Mouse (Mus musculus) limb, embryonic 10.5 days (tissue): ENCODE measurements at regions not wholly inside any gene's neighbourhood (a gene's known extent, or its start where the extent isn't known, plus 50 kb on each side); places are given as distances from the start of the nearest gene placed in this dataset.

Source experiments
- DNase-seq: peaks from one replicate; pipeline ENCODE4 v3.0.0-alpha.2; 2017; ENCODE audit warnings: low spot score
- H3K27ac ChIP-seq: fragments of 300-500 bp; sonication (generic); 2 replicates; pipeline ENCODE4 v1.5.1; 2016; ENCODE audit warnings: mild to moderate bottlenecking
- H3K27me3 ChIP-seq: fragments of 300-500 bp; sonication (generic); 2 replicates; pipeline ENCODE4 v1.6.1; 2016; ENCODE audit warnings: low read depth, mild to moderate bottlenecking; ENCODE audit not compliant: poor library complexity, severe bottlenecking
- H3K36me3 ChIP-seq: fragments of 300-500 bp; sonication (generic); 2 replicates; pipeline ENCODE4 v1.6.1; 2016; ENCODE audit warnings: mild to moderate bottlenecking, moderate library complexity
- H3K4me1 ChIP-seq: fragments of 300-500 bp; sonication (generic); 2 replicates; pipeline ENCODE4 v1.6.1; 2016
- H3K4me3 ChIP-seq: fragments of 300-500 bp; sonication (generic); 2 replicates; pipeline ENCODE4 v1.5.1; 2016; ENCODE audit warnings: mild to moderate bottlenecking, moderate library complexity
- H3K9me3 ChIP-seq: fragments of 300-500 bp; sonication (generic); replicated peaks from 2 replicates; pipeline ENCODE4 v1.6.1; 2016; ENCODE audit warnings: mild to moderate bottlenecking
- WGBS: fragments of 180-500 bp; shearing (Covaris S2); methylation state at CpG from one replicate; pipeline ENCODE4 v1.1.7; 2016; 5-methylcytosine and 5-hydroxymethylcytosine counted together

- H3K9me3 ChIP-seq: no peaks in the 10 kb centered on the region
- no peaks in the 10 kb centered on the region for H3K27me3 ChIP-seq
- no peak for DNase-seq
- no peak overlapping the region for H3K4me3 ChIP-seq
- no peak overlapping the region for H3K27ac ChIP-seq
- H3K4me1 ChIP-seq: no peaks in the 10 kb centered on the region
- H3K36me3 ChIP-seq: no peaks in the 10 kb centered on the region
- WGBS: 94% methylated on average over 3 of the region's 3 CpGs
Measured at GRCm38 (mm10) chr3:9920331-9920730, 167.6 kb upstream of the Gm9833 start.

GRCm38 (mm10) chr3:9921730-9922129 is 166.2 kb upstream of the Gm9833 start:
- no peak for DNase-seq
- Histone ChIP-seq H3K27me3 (no peaks in the 10 kb centered on the region), H3K27ac (no peak overlapping the region), H3K9me3 (no peaks in the 10 kb centered on the region), H3K4me3 (no peak overlapping the region), H3K36me3 (no peaks in the 10 kb centered on the region), H3K4me1 (no peaks in the 10 kb centered on the region)
- 87% methylated on average over 1 of the region's 1 CpGs for WGBS

DNA sequence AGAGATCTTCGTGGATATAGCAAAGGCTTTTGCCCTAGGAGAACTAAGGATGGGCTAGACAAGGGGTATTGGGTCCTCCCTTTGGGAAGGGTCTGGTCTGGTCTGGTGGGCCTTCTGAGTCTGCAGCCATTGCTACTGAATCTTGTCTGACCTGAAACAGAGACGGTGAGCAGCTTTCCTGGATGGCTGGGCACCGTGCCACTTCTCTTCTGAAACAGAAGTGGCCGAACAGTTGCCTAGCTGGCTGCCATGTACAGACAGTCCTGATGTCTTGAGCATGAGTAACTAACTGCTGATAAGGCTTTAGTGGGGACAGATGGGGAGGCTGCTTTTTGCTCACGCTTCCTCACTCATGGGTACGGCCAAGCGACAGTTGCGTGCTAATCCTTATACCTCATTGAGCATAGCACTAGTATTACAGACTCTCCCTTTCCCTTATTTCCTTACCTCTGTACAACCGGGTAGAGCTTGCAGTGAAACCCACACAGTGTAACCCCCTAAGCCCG is 165.3 kb upstream of the Gm9833 start:
- WGBS: 93% methylated on average over 10 of the region's 10 CpGs
- DNase-seq: no peak
- no peak overlapping the region for H3K4me3 ChIP-seq
- H3K27me3 ChIP-seq: no peaks in the 10 kb centered on the region
- no peaks in the 10 kb centered on the region for H3K9me3 ChIP-seq
- no peaks in the 10 kb centered on the region for H3K36me3 ChIP-seq
- no peaks in the 10 kb centered on the region for H3K4me1 ChIP-seq
- H3K27ac ChIP-seq: no peak overlapping the region

DNA sequence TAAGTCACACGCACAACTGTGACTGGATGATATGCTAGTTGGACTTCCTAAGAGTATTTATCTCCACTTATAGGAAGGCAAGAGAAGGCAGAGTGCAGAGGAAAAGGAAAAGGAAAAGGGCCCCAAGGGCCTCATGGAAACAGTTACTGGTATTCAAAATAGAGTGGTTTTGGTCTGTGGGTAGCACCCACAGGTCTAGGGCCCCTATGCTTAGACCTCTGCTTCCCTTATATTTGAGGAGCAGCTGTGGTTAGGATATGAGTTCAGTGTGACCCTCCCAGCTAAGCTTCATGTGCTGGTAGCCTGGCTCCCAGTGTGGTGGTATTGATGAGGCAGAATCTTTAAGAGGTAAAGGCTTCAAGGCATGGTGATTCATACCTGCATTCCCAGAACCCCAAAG is 163.3 kb upstream of the Gm9833 start:
- Histone ChIP-seq H3K9me3 (no peaks in the 10 kb centered on the region), H3K4me1 (no peaks in the 10 kb centered on the region), H3K36me3 (no peaks in the 10 kb centered on the region), H3K27me3 (no peaks in the 10 kb centered on the region), H3K4me3 (no peak overlapping the region), H3K27ac (no peak overlapping the region)
- DNase-seq: no peak
- 95% methylated on average over 1 of the region's 1 CpGs for WGBS

- 82% methylated on average over 8 of the region's 8 CpGs for WGBS
- no peak overlapping the region for H3K27ac ChIP-seq
- H3K9me3 ChIP-seq: no peaks in the 10 kb centered on the region
- no peaks in the 10 kb centered on the region for H3K27me3 ChIP-seq
- no peaks in the 10 kb centered on the region for H3K36me3 ChIP-seq
- H3K4me1 ChIP-seq: peaks cover under 1% of the 10 kb centered on the region
- peak; percentile 24 for DNase-seq
- H3K4me3 ChIP-seq: no peak overlapping the region
Measured at GRCm38 (mm10) chr3:9936853-9937441, 151.0 kb upstream of the Gm9833 start.

- H3K36me3 ChIP-seq: no peaks in the 10 kb centered on the region
- no peaks in the 10 kb centered on the region; the same call in 1 of the 2 replicates for H3K4me1 ChIP-seq
- DNase-seq: peak; percentile 22
- 48% methylated on average over 1 of the region's 1 CpGs for WGBS
- H3K27ac ChIP-seq: no peak overlapping the region
- no peaks in the 10 kb centered on the region for H3K27me3 ChIP-seq
- H3K4me3 ChIP-seq: no peak overlapping the region
- H3K9me3 ChIP-seq: no peaks in the 10 kb centered on the region
Measured at GRCm38 (mm10) chr3:9938651-9939050, 149.3 kb upstream of the Gm9833 start.

- no peak overlapping the region for H3K27ac ChIP-seq
- H3K27me3 ChIP-seq: no peaks in the 10 kb centered on the region
- WGBS: 90% methylated on average over 5 of the region's 5 CpGs
- peaks cover 3% of the 10 kb centered on the region; the same call in 1 of the 2 replicates for H3K4me1 ChIP-seq
- H3K36me3 ChIP-seq: no peaks in the 10 kb centered on the region
- H3K9me3 ChIP-seq: no peaks in the 10 kb centered on the region
- no peak for DNase-seq
- H3K4me3 ChIP-seq: no peak overlapping the region
Measured at GRCm38 (mm10) chr3:9942631-9943030, 145.3 kb upstream of the Gm9833 start.

DNA sequence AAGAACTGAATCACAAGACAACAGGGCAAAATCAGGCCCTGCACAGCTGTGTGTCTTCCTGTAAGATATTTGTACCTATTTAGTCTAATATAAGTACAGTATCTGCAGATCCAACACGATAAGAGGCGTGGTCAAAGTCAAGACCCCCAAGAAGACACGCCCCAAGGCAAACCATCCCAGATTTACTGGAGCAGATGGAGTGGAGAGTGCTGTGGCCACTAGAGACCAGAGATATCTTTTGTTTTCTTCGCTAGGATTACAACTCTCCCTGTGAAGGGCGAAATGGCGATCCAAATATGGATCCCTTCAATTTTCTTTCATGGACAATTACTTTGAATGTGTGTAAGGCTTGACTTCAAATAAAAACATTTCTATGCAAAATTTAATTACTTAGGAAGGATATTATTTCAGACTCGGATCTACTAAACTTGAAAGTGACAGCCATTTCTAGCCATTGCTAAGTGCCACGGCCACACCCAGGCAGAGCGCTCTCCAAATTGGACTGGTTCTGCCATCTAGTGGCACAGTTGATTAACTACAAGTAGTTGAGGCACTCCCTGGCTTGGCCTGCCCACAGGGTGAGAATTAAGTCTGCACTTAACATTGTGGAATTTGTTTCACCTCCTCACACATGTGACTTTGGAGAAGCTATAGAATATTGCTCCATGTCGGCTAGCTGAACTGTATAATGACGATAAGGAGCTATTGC is 140.4 kb upstream of the Gm9833 start:
- WGBS: 57% methylated on average over 11 of the region's 11 CpGs
- no peaks in the 10 kb centered on the region for H3K27me3 ChIP-seq

GRCm38 (mm10) chr3:9948114-9948513 is 139.8 kb upstream of the Gm9833 start:
- no peaks in the 10 kb centered on the region for H3K9me3 ChIP-seq
- no peak for DNase-seq
- WGBS: 77% methylated on average over 7 of the region's 7 CpGs
- no peaks in the 10 kb centered on the region for H3K27me3 ChIP-seq
- no peaks in the 10 kb centered on the region for H3K36me3 ChIP-seq
- H3K27ac ChIP-seq: no peak overlapping the region
- H3K4me1 ChIP-seq: peaks cover 3% of the 10 kb centered on the region; the same call in 1 of the 2 replicates
- no peak overlapping the region for H3K4me3 ChIP-seq

More for the DNA sequence above, 140.4 kb upstream of the Gm9833 start:
- Histone ChIP-seq H3K9me3 (no peaks in the 10 kb centered on the region), H3K4me3 (no peak overlapping the region), H3K4me1 (peaks cover 3% of the 10 kb centered on the region; the same call in 1 of the 2 replicates), H3K27ac (no peak overlapping the region), H3K36me3 (no peaks in the 10 kb centered on the region)
- peak; percentile 66 for DNase-seq

GRCm38 (mm10) chr3:9957870-9958269 is 130.0 kb upstream of the Gm9833 start:
- Histone ChIP-seq H3K27ac (no peak overlapping the region), H3K9me3 (no peaks in the 10 kb centered on the region), H3K27me3 (no peaks in the 10 kb centered on the region), H3K4me3 (no peak overlapping the region), H3K36me3 (no peaks in the 10 kb centered on the region), H3K4me1 (no peaks in the 10 kb centered on the region)
- DNase-seq: peak; percentile 15
- 89% methylated on average over 3 of the region's 3 CpGs for WGBS

GRCm38 (mm10) chr3:9959716-9960661 is 127.9 kb upstream of the Gm9833 start:
- no peak overlapping the region for H3K4me3 ChIP-seq
- no peaks in the 10 kb centered on the region for H3K27me3 ChIP-seq
- no peak overlapping the region for H3K27ac ChIP-seq
- H3K4me1 ChIP-seq: no peaks in the 10 kb centered on the region
- no peaks in the 10 kb centered on the region for H3K36me3 ChIP-seq
- no peaks in the 10 kb centered on the region for H3K9me3 ChIP-seq
- WGBS: 94% methylated on average over 37 of the region's 37 CpGs
- DNase-seq: peak; percentile 30

DNA sequence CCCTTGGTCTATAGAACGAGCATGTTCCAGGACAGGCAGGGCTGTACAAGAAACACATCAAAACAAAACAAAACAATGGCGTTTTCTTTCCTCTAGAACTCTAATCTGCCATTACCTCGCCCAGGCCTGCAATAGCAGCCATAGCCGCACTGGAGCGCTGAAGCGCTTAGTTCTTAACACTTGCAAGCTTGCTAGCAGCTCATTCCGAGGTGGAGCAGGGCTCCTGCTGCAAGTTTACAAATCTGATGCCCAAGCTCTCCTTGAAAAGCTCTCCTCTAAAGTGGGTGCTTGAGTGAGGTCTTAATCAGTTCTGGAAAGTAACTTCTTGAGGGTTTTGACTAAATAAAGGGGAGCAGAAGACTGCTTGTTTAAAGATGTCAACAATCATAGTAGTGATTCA is 127.2 kb upstream of the Gm9833 start:
- Histone ChIP-seq H3K9me3 (no peaks in the 10 kb centered on the region), H3K27me3 (no peaks in the 10 kb centered on the region), H3K27ac (no peak overlapping the region), H3K4me3 (no peak overlapping the region), H3K36me3 (no peaks in the 10 kb centered on the region), H3K4me1 (no peaks in the 10 kb centered on the region)
- WGBS: 62% methylated on average over 7 of the region's 7 CpGs
- peak; percentile 30 for DNase-seq
